Mouse (Mus musculus) kidney, adult 2 months (tissue): ENCODE results near the gene Cdc14b. TPM values are rescaled to one million over a fixed set of nuclear protein-coding genes. Genes with fewer than 3 reads are reported as not detected.

Experiments
- DNase-seq: peaks from one replicate; pipeline ENCODE4 v3.0.0; 2021
- H3K27ac ChIP-seq: fragments of 200-500 bp; 2 replicates; pipeline ENCODE4 v1.5.1; 2012; ENCODE audit warnings: low read depth, low read length, control low read depth, inconsistent platforms; ENCODE audit not compliant: insufficient read depth
- H3K27me3 ChIP-seq: fragments of 200-500 bp; replicated peaks from 2 replicates; pipeline ENCODE4 v1.6.1; 2012; ENCODE audit warnings: mild to moderate bottlenecking, moderate library complexity, low read length, inconsistent platforms; ENCODE audit not compliant: control insufficient read depth, insufficient read depth
- H3K36me3 ChIP-seq: fragments of 200-500 bp; 2 replicates; pipeline ENCODE4 v1.6.1; 2012; ENCODE audit warnings: mild to moderate bottlenecking, moderate library complexity, low read length, inconsistent platforms; ENCODE audit not compliant: control insufficient read depth, insufficient read depth
- H3K4me1 ChIP-seq: fragments of 200-500 bp; 2 replicates; pipeline ENCODE4 v1.6.1; 2011; ENCODE audit warnings: low read length; ENCODE audit not compliant: control insufficient read depth, insufficient read depth
- H3K4me3 ChIP-seq: fragments of 200-500 bp; 2 replicates; pipeline ENCODE4 v1.5.1; 2011; ENCODE audit warnings: mild to moderate bottlenecking, low read depth, low read length, control low read depth; ENCODE audit not compliant: insufficient read depth
- CTCF ChIP-seq: fragments of 200-500 bp; conservative IDR thresholded peaks from 2 replicates; pipeline ENCODE4 v1.5.1; 2011; ENCODE audit warnings: low read depth, mild to moderate bottlenecking, control low read depth, low read length, moderate library complexity, mixed read lengths; ENCODE audit not compliant: insufficient read depth, insufficient read length
- POLR2A ChIP-seq: fragments of 200-500 bp; IDR thresholded peaks from one replicate; pipeline ENCODE4 v1.6.1; 2011; ENCODE audit warnings: low read depth, low read length, control low read depth
- WGBS: fragments of 180-500 bp; shearing (Covaris S2); methylation state at CpG from one replicate; pipeline ENCODE4 v1.1.7; 2018; 5-methylcytosine and 5-hydroxymethylcytosine counted together
- polyA plus RNA-seq: library from polyadenylated mRNA; depleted of rRNA; stranded (reverse); fragments of >200 nt; gene quantifications from 2 replicates; pipeline ENCODE4 v1.2.3, GENCODE M21; 2012

Cdc14b gene
- polyA plus RNA-seq, 1 experiment, result 7.7 TPM

DNA sequence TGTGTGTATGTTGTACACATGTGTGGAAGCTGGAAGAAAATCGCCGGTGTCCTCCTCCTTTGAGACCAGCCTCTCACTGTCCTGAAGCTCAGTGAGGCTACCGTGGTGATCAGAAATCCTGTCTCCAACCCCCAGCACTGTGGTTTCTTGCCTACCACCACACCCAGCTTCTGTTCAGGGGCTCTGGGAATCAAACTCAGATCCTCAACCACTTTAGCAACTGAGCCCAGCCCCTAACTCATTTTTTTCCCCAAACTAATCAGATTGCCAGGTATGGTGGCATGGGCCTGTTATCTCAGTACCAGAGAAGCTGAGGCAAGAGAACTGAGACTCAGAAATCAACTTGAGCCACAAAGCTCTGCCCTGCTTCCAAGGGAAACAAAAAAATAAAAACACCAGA is 39.3 kb downstream of the Cdc14b start:
- 81% methylated on average over 3 of the region's 3 CpGs for WGBS
- TF ChIP-seq POLR2A (no peak), CTCF (no peak)
- Histone ChIP-seq H3K4me1 (peaks cover 15% of the 10 kb centered on the region), H3K27ac (no peak overlapping the region), H3K36me3 (no peaks in the 10 kb centered on the region), H3K27me3 (no peaks in the 10 kb centered on the region), H3K4me3 (no peak overlapping the region)
- no peak for DNase-seq

DNA sequence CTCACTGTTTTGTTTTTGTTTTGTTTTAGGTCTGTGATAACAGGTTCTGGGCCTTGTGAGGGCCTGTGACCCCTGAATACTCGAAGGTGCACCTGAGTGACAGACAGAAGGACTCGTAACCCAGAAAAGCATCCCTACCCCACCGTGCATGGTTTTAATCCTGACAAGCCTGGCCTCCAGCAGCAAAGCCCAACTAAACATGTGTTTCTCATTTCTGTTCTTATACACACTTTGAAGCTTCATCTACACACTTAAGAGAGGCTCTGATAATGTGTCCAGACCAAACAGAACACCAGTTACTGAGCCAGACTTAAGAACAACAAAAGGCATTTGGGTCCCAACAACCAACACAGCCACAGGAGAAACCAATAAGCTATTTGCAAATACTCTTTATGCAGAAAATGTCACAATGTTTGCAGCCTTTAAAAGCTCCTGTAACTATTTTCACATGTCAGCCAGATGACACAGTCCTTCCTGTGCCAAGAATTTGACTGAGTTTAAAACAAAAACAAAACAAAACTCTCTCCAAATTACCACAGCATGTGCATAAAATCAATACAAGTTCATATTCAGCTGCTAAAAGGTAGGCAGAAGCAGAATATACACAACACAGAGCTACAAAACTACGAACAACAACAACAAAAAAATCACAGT is 39.9 kb downstream of the Cdc14b start:
- H3K36me3 ChIP-seq, result no peaks in the 10 kb centered on the region
- TF ChIP-seq POLR2A (no peak), CTCF (no peak)
- peaks cover 15% of the 10 kb centered on the region for H3K4me1 ChIP-seq
- 80% methylated on average over 4 of the region's 4 CpGs for WGBS
- no peaks in the 10 kb centered on the region for H3K27me3 ChIP-seq
- no peak for DNase-seq
- H3K4me3 ChIP-seq, result no peak overlapping the region
- H3K27ac ChIP-seq, result no peak overlapping the region

DNA sequence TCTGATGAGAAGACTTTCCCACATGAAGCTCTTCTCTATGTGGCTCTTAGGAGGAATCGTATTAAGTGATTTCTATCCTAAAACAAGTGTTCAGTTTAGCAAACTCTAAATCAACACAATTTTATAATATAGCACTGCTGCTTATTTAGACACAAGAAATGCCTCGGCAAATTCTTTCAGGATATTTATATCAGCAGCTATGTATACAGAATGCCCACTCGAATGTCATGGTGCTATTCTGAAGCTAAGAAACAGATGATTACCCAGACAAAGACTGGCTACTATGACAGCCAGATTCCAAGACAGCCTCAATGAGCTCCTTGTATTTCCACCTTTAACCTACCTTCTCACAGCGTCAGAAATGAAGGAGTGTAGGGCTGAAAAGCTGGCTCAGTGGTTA is 42.0 kb downstream of the Cdc14b start:
- Histone ChIP-seq H3K4me1 (peaks cover 12% of the 10 kb centered on the region), H3K27me3 (no peaks in the 10 kb centered on the region), H3K36me3 (no peaks in the 10 kb centered on the region), H3K4me3 (no peak overlapping the region), H3K27ac (no peak overlapping the region)
- TF ChIP-seq POLR2A (no peak), CTCF (no peak)
- WGBS, result 91% methylated on average over 4 of the region's 4 CpGs
- no peak for DNase-seq

DNA sequence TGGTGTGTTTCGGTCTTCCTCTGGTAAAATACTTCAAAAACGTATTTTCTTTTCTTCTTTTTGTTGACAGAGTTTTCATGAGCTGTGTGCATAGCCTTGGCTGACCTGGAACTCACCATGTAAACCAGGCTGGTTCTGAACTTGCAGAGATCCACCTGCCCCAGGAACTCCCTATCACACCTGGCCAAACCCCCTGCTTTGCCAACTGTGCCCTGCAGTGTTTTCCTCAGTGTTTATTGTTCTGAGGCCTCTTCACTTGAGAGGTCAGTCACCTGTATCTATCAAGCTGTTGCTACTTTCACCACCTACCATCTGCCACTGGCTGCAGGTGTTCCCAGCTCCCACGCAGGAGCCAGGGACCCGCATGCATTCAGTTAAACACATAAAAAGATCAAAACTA is 48.4 kb downstream of the Cdc14b start:
- WGBS, result 90% methylated on average over 4 of the region's 4 CpGs
- Histone ChIP-seq H3K27me3 (no peaks in the 10 kb centered on the region), H3K27ac (no peak overlapping the region), H3K36me3 (no peaks in the 10 kb centered on the region), H3K4me1 (no peaks in the 10 kb centered on the region), H3K4me3 (no peak overlapping the region)
- TF ChIP-seq POLR2A (no peak), CTCF (no peak)
- DNase-seq, result no peak

- no peak for TF ChIP-seq POLR2A
- TF ChIP-seq CTCF, result no peak
- Histone ChIP-seq H3K4me3 (no peak overlapping the region), H3K36me3 (no peaks in the 10 kb centered on the region), H3K4me1 (no peaks in the 10 kb centered on the region), H3K27me3 (no peaks in the 10 kb centered on the region), H3K27ac (no peak overlapping the region)
- DNase-seq, result no peak
- 93% methylated on average over 3 of the region's 3 CpGs for WGBS
Observed at GRCm38 (mm10) chr13:64225738-64226137, 49.4 kb downstream of the Cdc14b start.

- WGBS, result 92% methylated on average over 5 of the region's 5 CpGs
- no peak overlapping the region for H3K27ac ChIP-seq
- DNase-seq, result no peak
Observed at GRCm38 (mm10) chr13:64214891-64215290, 60.2 kb downstream of the Cdc14b start.

GRCm38 (mm10) chr13:64211995-64212603 is 63.0 kb downstream of the Cdc14b start:
- TF ChIP-seq CTCF, result no peak
- TF ChIP-seq POLR2A, result no peak
- Histone ChIP-seq H3K4me3 (no peak overlapping the region), H3K27me3 (no peaks in the 10 kb centered on the region), H3K27ac (no peak overlapping the region), H3K36me3 (peaks cover 2% of the 10 kb centered on the region; the same call in 1 of the 2 replicates), H3K4me1 (no peaks in the 10 kb centered on the region)
- DNase-seq, result no peak
- WGBS, result 78% methylated on average over 5 of the region's 5 CpGs

More at GRCm38 (mm10) chr13:64214891-64215290, 60.2 kb downstream of the Cdc14b start:
- Histone ChIP-seq H3K36me3 (peaks cover 2% of the 10 kb centered on the region; the same call in 1 of the 2 replicates), H3K4me1 (no peaks in the 10 kb centered on the region), H3K4me3 (no peak overlapping the region), H3K27me3 (no peaks in the 10 kb centered on the region)
- no peak for TF ChIP-seq CTCF
